Mouse (Mus musculus) hindbrain, postnatal 0 days (tissue): ENCODE measurements around the gene Smox. TPM values are rescaled to one million over a fixed set of nuclear protein-coding genes. Genes with fewer than 3 reads are reported as not detected.
A peak's percentile ranks its signal among the peaks of the same experiment; 100 is the strongest.

Experiments used
- ATAC-seq: fragments of 200-750 bp; cut with Nextera tagmentation; 2 replicates; pipeline ENCODE4 v1.8.0; 2017; ENCODE audit warnings: mild to moderate bottlenecking, moderate TSS enrichment, moderate library complexity
- DNase-seq: peaks from one replicate; pipeline ENCODE4 v3.0.0-alpha.2; 2015; ENCODE audit warnings: low spot score
- H3K27ac ChIP-seq: fragments of 300-500 bp; sonication (generic); 2 replicates; pipeline ENCODE4 v1.5.1; 2014; ENCODE audit warnings: mild to moderate bottlenecking
- H3K27me3 ChIP-seq: fragments of 300-500 bp; sonication (generic); 2 replicates; pipeline ENCODE4 v1.6.1; 2014; ENCODE audit warnings: low read length, mixed read lengths; ENCODE audit not compliant: insufficient read depth
- H3K36me3 ChIP-seq: fragments of 300-500 bp; sonication (generic); 2 replicates; pipeline ENCODE4 v1.6.1; 2014; ENCODE audit warnings: low read length, mixed read lengths; ENCODE audit not compliant: insufficient read depth
- H3K4me1 ChIP-seq: fragments of 300-500 bp; sonication (generic); 2 replicates; pipeline ENCODE4 v1.6.1; 2014; ENCODE audit warnings: antibody characterized with exemption, low read length, mixed read lengths; ENCODE audit not compliant: insufficient read depth
- H3K4me2 ChIP-seq: fragments of 300-500 bp; sonication (generic); 2 replicates; pipeline ENCODE4 v1.6.1; 2014; ENCODE audit warnings: low read depth, mild to moderate bottlenecking, low read length, moderate library complexity, mixed read lengths
- H3K4me3 ChIP-seq: fragments of 300-500 bp; sonication (generic); 2 replicates; pipeline ENCODE4 v1.5.1; 2014; ENCODE audit warnings: low read length
- H3K9ac ChIP-seq: fragments of 300-500 bp; sonication (generic); replicated peaks from 2 replicates; pipeline ENCODE4 v1.6.1; 2014; ENCODE audit warnings: mild to moderate bottlenecking, low read length, moderate library complexity, mixed read lengths
- H3K9me3 ChIP-seq: fragments of 300-500 bp; sonication (generic); 2 replicates; pipeline ENCODE4 v1.6.1; 2016; ENCODE audit warnings: low read length, mixed read lengths
- CTCF ChIP-seq: IDR thresholded peaks from 2 replicates; pipeline ENCODE4 v1.5.1; 2016; ENCODE audit warnings: antibody characterized with exemption, control low read depth, low read depth
- WGBS: fragments of 180-500 bp; shearing (Covaris S2); extraction: QIAGEN DNeasy Blood & Tissue Kit; methylation state at CpG from one replicate; pipeline ENCODE4 v1.1.7; 2014; 5-methylcytosine and 5-hydroxymethylcytosine counted together
- polyA plus RNA-seq: library from polyadenylated mRNA; unstranded; fragments of >200 nt; fragmentation: Nextera tagmentation; extraction: Ambion mirVana; gene quantifications from 2 replicates; pipeline ENCODE4 v1.2.1, GENCODE M21; 2015
- total RNA-seq: library from RNA; depleted of rRNA; stranded (reverse); fragments of >200 nt; gene quantifications from 2 replicates; pipeline ENCODE4 v1.2.3, GENCODE M21; 2014

Smox gene
- total and polyA plus RNA-seq, 2 experiments from 2014 or later, result 94.2 to 214 TPM

GRCm38 (mm10) chr2:131450491-131450890 is 40.8 kb upstream of the Smox start:
- 82% methylated on average over 5 of the region's 5 CpGs for WGBS
- Histone ChIP-seq H3K9me3 (no peaks in the 10 kb centered on the region), H3K4me1 (no peaks in the 10 kb centered on the region), H3K9ac (no peak overlapping the region), H3K27ac (no peak overlapping the region), H3K4me3 (no peak overlapping the region), H3K27me3 (no peaks in the 10 kb centered on the region), H3K4me2 (no peak overlapping the region), H3K36me3 (no peaks in the 10 kb centered on the region)
- ATAC-seq (no peak), DNase-seq (no peak)
- TF ChIP-seq CTCF, result no peak

GRCm38 (mm10) chr2:131457728-131458127 is 33.6 kb upstream of the Smox start:
- DNase-seq (no peak), ATAC-seq (no peak)
- no peaks in the 10 kb centered on the region for H3K36me3 ChIP-seq
- H3K9ac ChIP-seq, result no peak overlapping the region
- H3K4me1 ChIP-seq, result no peaks in the 10 kb centered on the region
- H3K4me2 ChIP-seq, result no peak overlapping the region
- WGBS, result 57% methylated on average over 7 of the region's 7 CpGs
- TF ChIP-seq CTCF, result no peak
- no peaks in the 10 kb centered on the region for H3K9me3 ChIP-seq
- no peaks in the 10 kb centered on the region for H3K27me3 ChIP-seq
- no peak overlapping the region for H3K4me3 ChIP-seq
- no peak overlapping the region for H3K27ac ChIP-seq

GRCm38 (mm10) chr2:131460946-131461682 is 30.2 kb upstream of the Smox start:
- H3K27ac ChIP-seq, result no peak overlapping the region
- H3K36me3 ChIP-seq, result no peaks in the 10 kb centered on the region
- no peaks in the 10 kb centered on the region for H3K4me1 ChIP-seq
- no peak overlapping the region for H3K4me3 ChIP-seq
- H3K27me3 ChIP-seq, result no peaks in the 10 kb centered on the region
- no peak overlapping the region for H3K9ac ChIP-seq
- no peak overlapping the region for H3K4me2 ChIP-seq
- H3K9me3 ChIP-seq, result no peaks in the 10 kb centered on the region
- no peak for TF ChIP-seq CTCF
- DNase-seq (no peak), ATAC-seq (no peak)
- WGBS, result 66% methylated on average over 9 of the region's 9 CpGs

- peak; percentile 38; the same call in 1 of the 2 replicates for ATAC-seq
- Histone ChIP-seq H3K4me3 (no peak overlapping the region), H3K4me2 (no peak overlapping the region), H3K27me3 (no peaks in the 10 kb centered on the region), H3K9ac (no peak overlapping the region), H3K9me3 (no peaks in the 10 kb centered on the region), H3K27ac (no peak overlapping the region), H3K4me1 (no peaks in the 10 kb centered on the region), H3K36me3 (no peaks in the 10 kb centered on the region)
- no peak for TF ChIP-seq CTCF
- peak; percentile 23 for DNase-seq
- WGBS, result 42% methylated on average over 4 of the region's 4 CpGs
Measured at GRCm38 (mm10) chr2:131462991-131463390, 28.3 kb upstream of the Smox start.

- no peak for ATAC-seq
- H3K9ac ChIP-seq, result no peak overlapping the region
- H3K4me2 ChIP-seq, result no peak overlapping the region
- no peak for TF ChIP-seq CTCF
- H3K9me3 ChIP-seq, result no peaks in the 10 kb centered on the region
- no peaks in the 10 kb centered on the region for H3K4me1 ChIP-seq
- H3K27ac ChIP-seq, result no peak overlapping the region
- H3K27me3 ChIP-seq, result no peaks in the 10 kb centered on the region
- no peak for DNase-seq
- WGBS, result 93% methylated on average over 2 of the region's 2 CpGs
- no peak overlapping the region for H3K4me3 ChIP-seq
- no peaks in the 10 kb centered on the region for H3K36me3 ChIP-seq
Measured at GRCm38 (mm10) chr2:131464147-131464546, 27.1 kb upstream of the Smox start.

GRCm38 (mm10) chr2:131466732-131467131 is 24.6 kb upstream of the Smox start:
- no peak for ATAC-seq
- WGBS, result 83% methylated on average over 2 of the region's 2 CpGs
- TF ChIP-seq CTCF, result no peak

GRCm38 (mm10) chr2:131469916-131470315 is 21.4 kb upstream of the Smox start:
- Histone ChIP-seq H3K36me3 (no peaks in the 10 kb centered on the region), H3K9me3 (no peaks in the 10 kb centered on the region), H3K4me2 (no peak overlapping the region), H3K27ac (no peak overlapping the region), H3K9ac (no peak overlapping the region), H3K27me3 (no peaks in the 10 kb centered on the region), H3K4me3 (no peak overlapping the region), H3K4me1 (no peaks in the 10 kb centered on the region)
- DNase-seq (peak; percentile 7), ATAC-seq (no peak)
- no peak for TF ChIP-seq CTCF
- 30% methylated on average over 1 of the region's 1 CpGs for WGBS

More at GRCm38 (mm10) chr2:131466732-131467131, 24.6 kb upstream of the Smox start:
- no peak overlapping the region for H3K4me2 ChIP-seq
- H3K9ac ChIP-seq, result no peak overlapping the region
- H3K4me3 ChIP-seq, result no peak overlapping the region
- no peaks in the 10 kb centered on the region for H3K27me3 ChIP-seq
- H3K4me1 ChIP-seq, result no peaks in the 10 kb centered on the region
- DNase-seq, result no peak
- no peak overlapping the region for H3K27ac ChIP-seq
- H3K36me3 ChIP-seq, result no peaks in the 10 kb centered on the region
- no peaks in the 10 kb centered on the region for H3K9me3 ChIP-seq
